Mouse (Mus musculus): ENCODE measurements around the gene Vmn1r128. TPM values are rescaled to one million over a fixed set of nuclear protein-coding genes. Genes with fewer than 3 reads are reported as not detected.

Vmn1r128 gene
- total RNA-seq (2023; ENCODE audit: inconsistent age) = not detected in 4 replicates

DNA sequence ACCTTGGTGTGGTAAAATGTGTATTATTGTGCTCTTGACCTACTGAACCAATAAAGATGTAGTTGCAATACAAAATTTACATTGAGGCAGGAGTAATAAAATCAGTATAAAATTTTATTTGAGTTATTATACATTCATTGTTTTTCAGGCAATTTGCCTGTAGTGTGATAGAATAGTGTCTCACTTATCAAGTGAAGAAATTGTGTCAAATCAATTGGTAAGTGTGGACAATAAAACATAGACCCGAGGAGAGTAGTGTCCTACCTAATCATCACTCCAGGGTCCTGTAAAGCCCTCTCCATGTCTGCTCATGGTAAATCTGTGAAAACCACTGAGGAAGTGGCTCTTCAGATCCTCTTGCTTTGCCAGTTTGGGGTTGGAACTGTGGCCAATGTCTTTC is at the start of gene Vmn1r128:
Gene Vmn1r128 (plus strand): TSS at position 301 of the 400 bp plus-strand sequence.

DNA sequence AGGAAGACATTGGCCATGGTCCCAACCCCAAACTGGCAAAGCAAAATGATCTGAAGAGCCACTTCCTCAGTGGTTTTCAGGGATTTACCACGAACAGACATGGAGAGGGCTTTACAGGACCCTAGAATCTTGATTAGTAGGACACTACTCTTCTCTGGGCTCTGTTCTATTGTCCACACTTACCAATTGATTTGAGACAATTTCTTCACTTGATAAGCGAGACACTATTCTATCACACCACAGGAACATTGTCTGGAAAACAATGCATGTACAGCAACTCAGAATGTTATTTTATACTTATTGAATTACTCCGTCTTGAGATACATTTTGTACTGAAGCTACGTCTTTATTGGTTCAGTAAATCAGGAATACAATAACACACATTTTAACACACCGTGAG is 47.8 kb upstream of the Vmn1r128 start, which contains the start of gene Vmn1r126:
Gene Vmn1r126 (minus strand): TSS at position 101 of the 400 bp plus-strand sequence.

DNA sequence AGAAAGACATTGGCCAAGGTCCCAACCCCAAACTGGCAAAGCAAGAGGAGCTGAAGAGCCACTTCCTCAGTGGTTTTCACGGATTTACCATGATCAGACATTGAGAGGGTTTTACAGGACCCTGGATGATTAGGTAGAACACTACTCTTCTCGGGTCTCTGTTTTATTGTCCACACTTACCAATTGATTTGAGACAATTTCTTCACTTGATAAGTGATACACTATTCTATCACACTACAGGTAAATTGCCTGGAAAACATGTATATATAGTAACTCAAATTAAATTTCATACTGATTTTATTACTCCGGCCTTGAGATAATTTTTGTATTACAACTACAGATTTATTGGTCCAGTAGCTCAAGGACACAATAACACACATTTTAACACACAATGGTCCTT is 29.4 kb upstream of the Vmn1r128 start, which contains the start of gene Vmn1r127:
Gene Vmn1r127 (minus strand): TSS at position 101 of the 400 bp plus-strand sequence.

DNA sequence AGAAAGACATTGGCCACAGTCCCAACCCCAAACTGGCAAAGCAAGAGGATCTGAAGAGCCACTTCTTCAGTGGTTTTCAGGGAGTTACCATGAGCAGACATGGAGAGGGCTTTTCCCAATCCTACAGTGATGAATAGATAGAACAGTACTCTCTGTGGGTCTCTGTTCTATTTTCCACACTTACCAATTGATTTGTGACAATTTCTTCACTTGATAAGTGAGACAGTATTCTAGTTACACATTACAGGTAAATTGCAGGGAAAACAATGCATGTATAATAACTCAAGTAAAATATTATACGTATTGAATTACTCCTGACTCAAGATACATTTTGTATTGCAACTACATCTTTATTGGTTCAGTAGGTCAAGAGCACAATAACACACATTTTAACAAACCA is 12.0 kb downstream of the Vmn1r128 start, which contains the start of gene Vmn1r129:
Gene Vmn1r129 (minus strand): TSS at position 101 of the 400 bp plus-strand sequence.

Other genes with a start within 250 kb of the Vmn1r128 start
- not detected in 4 replicates for gene Vmn1r122, start 215.2 kb upstream of the Vmn1r128 start, total RNA-seq (2023; ENCODE audit: inconsistent age)
- not detected in 4 replicates for gene Vmn1r123, start 187.2 kb upstream of the Vmn1r128 start, total RNA-seq (2023; ENCODE audit: inconsistent age)
- gene Gm5157, start 158.9 kb upstream of the Vmn1r128 start, total RNA-seq (2023; ENCODE audit: inconsistent age) = not detected in 4 replicates
- not detected in 4 replicates for gene Vmn1r124, start 88.8 kb upstream of the Vmn1r128 start, total RNA-seq (2023; ENCODE audit: inconsistent age)
- not detected in 4 replicates for gene Vmn1r125, start 77.2 kb upstream of the Vmn1r128 start, total RNA-seq (2023; ENCODE audit: inconsistent age)
- not detected in 4 replicates for gene Vmn1r126, start 47.9 kb upstream of the Vmn1r128 start, total RNA-seq (2023; ENCODE audit: inconsistent age)
- not detected in 4 replicates for gene Vmn1r127, start 29.5 kb upstream of the Vmn1r128 start, total RNA-seq (2023; ENCODE audit: inconsistent age)
- not detected in 4 replicates for gene Vmn1r129, start 11.9 kb downstream of the Vmn1r128 start, total RNA-seq (2023; ENCODE audit: inconsistent age)
- not detected in 4 replicates for gene Gm6882, start 83.4 kb downstream of the Vmn1r128 start, total RNA-seq (2023; ENCODE audit: inconsistent age)
- not detected in 4 replicates for gene Vmn1r130, start 162.4 kb downstream of the Vmn1r128 start, total RNA-seq (2023; ENCODE audit: inconsistent age)
- not detected in 4 replicates for gene Vmn1r131, start 196.7 kb downstream of the Vmn1r128 start, total RNA-seq (2023; ENCODE audit: inconsistent age)